Mouse (Mus musculus): Measurements from ENCODE around the gene Zfp619.
A peak's percentile ranks its signal among the peaks of the same experiment; 100 is the strongest.
"Not testable (repeated sequence)": the region's sequence is repeated elsewhere in the genome, so short reads cannot be mapped to it uniquely, and the experiment has no call there.

The Zfp619 gene

GRCm38 (mm10) chr7:39517616-39518177, at the start of gene Zfp619:
Gene Zfp619, plus strand, starts transcription at chr7:39517766.
- peak; percentile 91 for DNase-seq (ENCODE audit: low spot score)

- DNase-seq (ENCODE audit: low spot score) = no peak
These were observed 38.6 kb upstream of the Zfp619 start for GRCm38 (mm10) chr7:39479013-39479412.

- no peak for DNase-seq (ENCODE audit: low spot score)
These were observed 33.2 kb upstream of the Zfp619 start for GRCm38 (mm10) chr7:39484384-39484783.

- no peak for DNase-seq (ENCODE audit: low spot score)
These were observed 30.3 kb upstream of the Zfp619 start for GRCm38 (mm10) chr7:39487159-39487853.

- no peak for DNase-seq (ENCODE audit: low spot score)
These were observed 29.7 kb upstream of the Zfp619 start for GRCm38 (mm10) chr7:39487854-39488205.

- no peak for DNase-seq (ENCODE audit: low spot score)
These were observed 22.9 kb upstream of the Zfp619 start for GRCm38 (mm10) chr7:39494646-39495045.

GRCm38 (mm10) chr7:39504100-39504499, 13.5 kb upstream of the Zfp619 start:
- no peak for DNase-seq (ENCODE audit: low spot score)

GRCm38 (mm10) chr7:39518362-39518761, 796 bp downstream of the Zfp619 start:
- DNase-seq (ENCODE audit: low spot score) = no peak

- no peak for DNase-seq (ENCODE audit: low spot score)
These were observed 6.3 kb downstream of the Zfp619 start for GRCm38 (mm10) chr7:39523703-39524424.

GRCm38 (mm10) chr7:39543151-39543550, 25.6 kb downstream of the Zfp619 start:
- DNase-seq (ENCODE audit: low spot score) = no peak

GRCm38 (mm10) chr7:39544242-39545111, 26.9 kb downstream of the Zfp619 start:
- DNase-seq (ENCODE audit: low spot score) = peak; percentile 59

GRCm38 (mm10) chr7:39545134-39545533, 27.6 kb downstream of the Zfp619 start:
- no peak for DNase-seq (ENCODE audit: low spot score)

- DNase-seq (ENCODE audit: low spot score) = no peak
These were observed 31.8 kb downstream of the Zfp619 start for GRCm38 (mm10) chr7:39549336-39549735.

- peak; percentile 88 for DNase-seq (ENCODE audit: low spot score)
These were observed 34.7 kb downstream of the Zfp619 start for GRCm38 (mm10) chr7:39551976-39552891.

GRCm38 (mm10) chr7:39552993-39553392, 35.4 kb downstream of the Zfp619 start:
- DNase-seq (ENCODE audit: low spot score) = no peak

GRCm38 (mm10) chr7:39553871-39554270, 36.3 kb downstream of the Zfp619 start:
- no peak for DNase-seq (ENCODE audit: low spot score)

GRCm38 (mm10) chr7:39580066-39580465, 62.5 kb downstream of the Zfp619 start:
- DNase-seq (ENCODE audit: low spot score) = no peak

- DNase-seq (ENCODE audit: low spot score) = no peak
These were observed 63.0 kb downstream of the Zfp619 start for GRCm38 (mm10) chr7:39580601-39581000.

- DNase-seq (ENCODE audit: low spot score) = not testable (repeated sequence)
These were observed 69.3 kb downstream of the Zfp619 start for GRCm38 (mm10) chr7:39586834-39587233.

- no peak for DNase-seq (ENCODE audit: low spot score)
These were observed 70.5 kb downstream of the Zfp619 start for GRCm38 (mm10) chr7:39588037-39588436.

- DNase-seq (ENCODE audit: low spot score) = not testable (repeated sequence)
These were observed 71.0 kb downstream of the Zfp619 start for GRCm38 (mm10) chr7:39588471-39589041.
